Mouse (Mus musculus) lung, postnatal 0 days (tissue): ENCODE measurements around the gene Stk38. TPM values are rescaled to one million over a fixed set of nuclear protein-coding genes. Genes with fewer than 3 reads are reported as not detected.

Experiments used
- ATAC-seq: fragments of 200-750 bp; cut with Nextera tagmentation; 2 replicates; pipeline ENCODE4 v1.8.0; 2017; ENCODE audit warnings: moderate library complexity
- DNase-seq: peaks from one replicate; pipeline ENCODE4 v3.0.0-alpha.2; 2016; ENCODE audit warnings: low spot score
- H3K27ac ChIP-seq: fragments of 300-500 bp; sonication (generic); 2 replicates; pipeline ENCODE4 v1.5.1; 2014; ENCODE audit warnings: antibody characterized with exemption, mild to moderate bottlenecking, low read length, mixed read lengths
- H3K27me3 ChIP-seq: fragments of 300-500 bp; sonication (generic); replicated peaks from 2 replicates; pipeline ENCODE4 v1.6.1; 2014; ENCODE audit warnings: low read length, mixed read lengths; ENCODE audit not compliant: insufficient read depth
- H3K36me3 ChIP-seq: fragments of 300-500 bp; sonication (generic); 2 replicates; pipeline ENCODE4 v1.6.1; 2014; ENCODE audit warnings: low read length, mixed read lengths; ENCODE audit not compliant: insufficient read depth
- H3K4me1 ChIP-seq: fragments of 300-500 bp; sonication (generic); 2 replicates; pipeline ENCODE4 v1.6.1; 2014; ENCODE audit warnings: antibody characterized with exemption, low read depth, low read length, mixed read lengths; ENCODE audit not compliant: insufficient read depth
- H3K4me2 ChIP-seq: fragments of 300-500 bp; sonication (generic); replicated peaks from 2 replicates; pipeline ENCODE4 v1.6.1; 2014; ENCODE audit warnings: low read depth, mild to moderate bottlenecking, low read length, moderate library complexity, mixed read lengths
- H3K4me3 ChIP-seq: fragments of 300-500 bp; sonication (generic); 2 replicates; pipeline ENCODE4 v1.5.1; 2014; ENCODE audit warnings: low read depth, low read length
- H3K9ac ChIP-seq: fragments of 300-500 bp; sonication (generic); replicated peaks from 2 replicates; pipeline ENCODE4 v1.6.1; 2014; ENCODE audit warnings: low read depth, mild to moderate bottlenecking
- H3K9me3 ChIP-seq: fragments of 300-500 bp; sonication (generic); 2 replicates; pipeline ENCODE4 v1.6.1; 2016; ENCODE audit warnings: low read length, mixed read lengths
- CTCF ChIP-seq: IDR thresholded peaks from 2 replicates; pipeline ENCODE4 v1.5.1; 2016; ENCODE audit warnings: antibody characterized with exemption, mild to moderate bottlenecking
- EP300 ChIP-seq: IDR thresholded peaks from 2 replicates; pipeline ENCODE4 v1.6.1; 2016; ENCODE audit warnings: antibody characterized with exemption, mild to moderate bottlenecking, control low read depth
- WGBS: fragments of 180-500 bp; shearing (Covaris S2); extraction: QIAGEN DNeasy Blood & Tissue Kit; methylation state at CpG from one replicate; pipeline ENCODE4 v1.1.7; 2014; 5-methylcytosine and 5-hydroxymethylcytosine counted together
- polyA plus RNA-seq: library from polyadenylated mRNA; unstranded; fragments of >200 nt; fragmentation: Nextera tagmentation; extraction: Ambion mirVana; gene quantifications from 2 replicates; pipeline ENCODE4 v1.2.1, GENCODE M21; 2015

Gene Stk38
- polyA plus RNA-seq, 1 experiment from 2014 or later: 61.1 TPM

DNA sequence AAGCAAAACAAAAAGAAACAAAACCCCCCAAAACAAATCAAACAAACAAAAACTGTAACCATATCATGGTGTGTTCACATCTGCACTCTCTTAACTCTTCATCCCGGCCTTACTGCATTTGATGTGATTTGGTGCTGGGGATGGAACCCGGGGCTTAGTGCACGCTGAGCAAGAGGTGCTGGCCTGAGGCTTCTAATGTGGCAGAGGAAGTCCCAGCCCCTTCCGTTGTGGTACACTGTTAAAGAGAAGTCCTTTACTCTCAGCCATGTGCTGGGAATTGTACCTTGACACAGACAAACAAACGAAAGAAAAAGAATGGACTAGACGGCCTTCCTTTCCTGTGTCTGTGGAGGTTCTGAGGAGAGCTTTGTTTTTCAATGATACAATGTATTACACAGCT is 85.7 kb downstream of the Stk38 start:
- Histone ChIP-seq H3K9ac (no peak overlapping the region), H3K36me3 (no peaks in the 10 kb centered on the region), H3K4me1 (no peaks in the 10 kb centered on the region), H3K27ac (no peak overlapping the region), H3K9me3 (no peaks in the 10 kb centered on the region), H3K4me2 (no peak overlapping the region), H3K27me3 (no peaks in the 10 kb centered on the region), H3K4me3 (no peak overlapping the region)
- ATAC-seq (no peak), DNase-seq (no peak)
- no peak for TF ChIP-seq CTCF
- TF ChIP-seq EP300: no peak
- WGBS: 42% methylated on average over 6 of the region's 6 CpGs

- Histone ChIP-seq H3K4me2 (no peak overlapping the region), H3K9ac (no peak overlapping the region), H3K36me3 (no peaks in the 10 kb centered on the region), H3K27ac (no peak overlapping the region), H3K27me3 (no peaks in the 10 kb centered on the region), H3K9me3 (no peaks in the 10 kb centered on the region), H3K4me3 (no peak overlapping the region), H3K4me1 (no peaks in the 10 kb centered on the region)
- ATAC-seq (no peak), DNase-seq (no peak)
- WGBS: 58% methylated on average over 8 of the region's 8 CpGs
- TF ChIP-seq CTCF (no peak), EP300 (no peak)
Measured at GRCm38 (mm10) chr17:28921086-28921485, 86.7 kb downstream of the Stk38 start.

Other genes with a start within 250 kb of the Stk38 start
- gene Mapk13, start 238.7 kb downstream of the Stk38 start, polyA plus RNA-seq: 46.7 and 46.9 TPM in 2 replicates
- 6.0 and 6.2 TPM in 2 replicates for gene Brpf3, start 206.9 kb downstream of the Stk38 start, polyA plus RNA-seq
- 0.04 TPM in 1 of 2 replicates, not detected in the other for gene Pnpla1, start 149.6 kb downstream of the Stk38 start, polyA plus RNA-seq
- gene 4930539E08Rik, start 92.7 kb downstream of the Stk38 start, polyA plus RNA-seq: 0.02 TPM in 1 of 2 replicates, not detected in the other
- gene Pxt1, start 64.2 kb downstream of the Stk38 start, polyA plus RNA-seq: 0.12 TPM in 1 of 2 replicates, not detected in the other
- gene Kctd20, start 56.0 kb downstream of the Stk38 start, polyA plus RNA-seq: 44.3 and 49.5 TPM in 2 replicates
- gene Srsf3, start 24.6 kb upstream of the Stk38 start, polyA plus RNA-seq: 229 and 238 TPM in 2 replicates
- 106 and 177 TPM in 2 replicates for gene Cdkn1a, start 83.0 kb upstream of the Stk38 start, polyA plus RNA-seq
- gene Rab44, start 106.2 kb upstream of the Stk38 start, polyA plus RNA-seq: 1.0 and 1.2 TPM in 2 replicates
- 0.57 and 0.63 TPM in 2 replicates for gene Cpne5, start 230.2 kb upstream of the Stk38 start, polyA plus RNA-seq